ENCODE assay signal across 17 mouse cellular contexts in the genomic region with DNA sequence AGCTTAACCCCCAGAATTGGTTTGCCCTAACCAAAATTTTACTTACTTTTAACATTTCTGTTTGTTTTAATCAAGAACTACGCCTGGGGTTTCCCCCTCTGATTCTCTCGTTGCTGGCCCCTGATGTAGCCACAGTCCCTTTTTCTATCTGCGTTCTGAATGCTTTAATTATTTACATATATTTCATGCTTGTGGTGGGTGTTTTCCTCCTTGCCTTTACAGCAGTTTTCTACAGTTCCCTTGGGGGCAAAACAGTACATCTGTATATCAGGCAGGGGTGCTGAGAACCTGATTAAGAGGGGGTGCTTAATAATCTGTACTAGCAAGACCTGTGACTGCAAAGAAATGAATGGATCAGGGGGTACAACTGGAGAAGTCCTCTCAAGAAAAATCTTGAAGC.
"Had no signal": no experiment of that assay in that cellular context is flagged by ENCODE, and none has a peak within 500 bp of the region (broad histone marks: within the 10 kb centered on the region; RNA-seq: fewer than 3 reads in every experiment).

No protein-coding gene starts in this region.

- H3K27me3 ChIP-seq: liver, embryonic 13.5 days; neural tube, embryonic 12.5 days; neural tube, embryonic 15.5 days had no signal

- H3K4me1 ChIP-seq: liver, embryonic 13.5 days; midbrain, embryonic 12.5 days; midbrain, embryonic 15.5 days; neural tube, embryonic 12.5 days; neural tube, embryonic 15.5 days had no signal

- H3K27ac ChIP-seq: left cerebral cortex, adult 2 months; liver, embryonic 13.5 days; macrophage; midbrain, embryonic 12.5 days; midbrain, embryonic 15.5 days; neural tube, embryonic 12.5 days; neural tube, embryonic 15.5 days; stomach, postnatal 0 days had no signal

- ATAC-seq: midbrain, embryonic 15.5 days had no signal

- H3K36me3 ChIP-seq: liver, embryonic 13.5 days; midbrain, embryonic 12.5 days; midbrain, embryonic 15.5 days; neural tube, embryonic 12.5 days; neural tube, embryonic 15.5 days had no signal

- H3K9me3 ChIP-seq: liver, embryonic 13.5 days; midbrain, embryonic 12.5 days; midbrain, embryonic 15.5 days; neural tube, embryonic 12.5 days; neural tube, embryonic 15.5 days had no signal

- DNase-seq: kidney, postnatal 10 days; kidney, postnatal 36 days; layer of hippocampus, postnatal 36 days; liver, embryonic 13.5 days; lung, adult 2 months; right cerebral cortex, adult 18-20 months; right cerebral cortex, postnatal 25 days; thymus, adult 2 months; thymus, postnatal 14 days; thymus, postnatal 4 days had no signal

- H3K4me3 ChIP-seq: left cerebral cortex, adult 2 months; liver, embryonic 13.5 days; midbrain, embryonic 12.5 days; midbrain, embryonic 15.5 days; neural tube, embryonic 12.5 days; neural tube, embryonic 15.5 days had no signal

- H3K9ac ChIP-seq: liver, embryonic 13.5 days; midbrain, embryonic 12.5 days; midbrain, embryonic 15.5 days; neural tube, embryonic 12.5 days; neural tube, embryonic 15.5 days had no signal

- H3K4me2 ChIP-seq: liver, embryonic 13.5 days; midbrain, embryonic 12.5 days; midbrain, embryonic 15.5 days; neural tube, embryonic 12.5 days; neural tube, embryonic 15.5 days had no signal
